Mouse (Mus musculus) stomach, postnatal 0 days (tissue): ENCODE data around the gene Pkp1.

Experiments used
- CTCF ChIP-seq: IDR thresholded peaks from 2 replicates; pipeline ENCODE4 v1.5.1; 2016; ENCODE audit warnings: antibody characterized with exemption, low read depth, mild to moderate bottlenecking, moderate library complexity
- EP300 ChIP-seq: optimal IDR thresholded peaks from 2 replicates; pipeline ENCODE3; 2016; ENCODE audit warnings: antibody characterized with exemption

DNA sequence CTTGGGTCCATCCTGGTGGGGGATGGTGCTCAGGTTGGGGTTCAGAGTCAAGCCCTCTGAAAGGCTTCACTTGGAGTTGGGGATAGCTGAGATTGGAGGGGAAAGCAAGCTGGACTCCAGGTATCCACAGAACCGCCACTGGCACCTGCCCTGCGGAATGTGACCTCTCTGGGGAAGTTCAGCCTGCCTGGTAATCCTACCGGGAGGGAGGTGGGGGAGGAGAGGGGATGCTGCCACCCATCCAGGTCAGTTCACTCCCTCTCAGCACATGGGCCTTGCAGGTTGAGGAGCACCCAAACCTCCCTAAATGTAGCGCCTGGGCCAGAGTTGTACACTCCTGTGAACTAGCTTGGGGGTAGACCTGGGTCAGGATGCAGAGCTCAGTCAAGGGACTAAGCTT lies 62.9 kb downstream of the Pkp1 start:
- TF ChIP-seq EP300 (no peak), CTCF (no peak)
